ENCODE assay signal across 12 mouse cellular contexts in genomic region chr4:31433943-31434342, GRCm38 (mm10).
"Had no signal": no experiment of that assay in that cellular context is flagged by ENCODE, and none has a peak within 500 bp of the region (broad histone marks: within the 10 kb centered on the region; RNA-seq: fewer than 3 reads in every experiment).

No protein-coding gene starts in this region.

- DNase-seq: lung, adult 18-20 months; lung, embryonic 14.5 days; lung, postnatal 10 days; retina, postnatal 1 day; right cerebral cortex, adult 18-20 months; right cerebral cortex, postnatal 25 days; right cerebral cortex, postnatal 4 days; thymus, adult 2 months; thymus, postnatal 14 days; thymus, postnatal 36 days had no signal

- ATAC-seq: midbrain, embryonic 13.5 days; midbrain, embryonic 15.5 days had no signal
